Mouse (Mus musculus) kidney, embryonic 15.5 days (tissue): Measurements from ENCODE around the gene Aatk. TPM values are rescaled to one million over a fixed set of nuclear protein-coding genes. Genes with fewer than 3 reads are reported as not detected.

Experiments used
- ATAC-seq: fragments of 200-750 bp; cut with Nextera tagmentation; replicated peaks from 2 replicates; pipeline ENCODE4 v1.8.0; 2017; ENCODE audit warnings: moderate TSS enrichment; ENCODE audit not compliant: low FRiP score
- H3K27ac ChIP-seq: fragments of 300-500 bp; sonication (generic); 2 replicates; pipeline ENCODE4 v1.5.1; 2015; ENCODE audit warnings: mild to moderate bottlenecking, inconsistent platforms
- H3K27me3 ChIP-seq: fragments of 300-500 bp; sonication (generic); 2 replicates; pipeline ENCODE4 v1.6.1; 2015; ENCODE audit warnings: inconsistent platforms
- H3K36me3 ChIP-seq: fragments of 300-500 bp; sonication (generic); 2 replicates; pipeline ENCODE4 v1.6.1; 2015; ENCODE audit warnings: inconsistent platforms
- H3K4me1 ChIP-seq: fragments of 300-500 bp; sonication (generic); 2 replicates; pipeline ENCODE4 v1.6.1; 2015; ENCODE audit warnings: inconsistent platforms
- H3K4me2 ChIP-seq: fragments of 300-500 bp; sonication (generic); 2 replicates; pipeline ENCODE4 v1.6.1; 2015; ENCODE audit warnings: moderate library complexity, mild to moderate bottlenecking, inconsistent platforms
- H3K4me3 ChIP-seq: fragments of 300-500 bp; sonication (generic); replicated peaks from 2 replicates; pipeline ENCODE4 v1.5.1; 2015; ENCODE audit warnings: mild to moderate bottlenecking, inconsistent platforms
- H3K9ac ChIP-seq: fragments of 300-500 bp; sonication (generic); 2 replicates; pipeline ENCODE4 v1.6.1; 2015; ENCODE audit warnings: mild to moderate bottlenecking, inconsistent platforms
- H3K9me3 ChIP-seq: fragments of 300-500 bp; sonication (generic); replicated peaks from 2 replicates; pipeline ENCODE4 v1.6.1; 2016; ENCODE audit warnings: inconsistent platforms
- WGBS: fragments of 180-500 bp; shearing (Covaris S2); methylation state at CpG from one replicate; pipeline ENCODE4 v1.1.7; 2015; ENCODE audit warnings: mixed read lengths; 5-methylcytosine and 5-hydroxymethylcytosine counted together
- polyA plus RNA-seq: library from polyadenylated mRNA; unstranded; fragments of >200 nt; fragmentation: Nextera tagmentation; extraction: Ambion mirVana; gene quantifications from 2 replicates; pipeline ENCODE4 v1.2.1, GENCODE M21; 2015

Gene Aatk
- polyA plus RNA-seq, 1 experiment from 2014 or later = 3.2 TPM

DNA sequence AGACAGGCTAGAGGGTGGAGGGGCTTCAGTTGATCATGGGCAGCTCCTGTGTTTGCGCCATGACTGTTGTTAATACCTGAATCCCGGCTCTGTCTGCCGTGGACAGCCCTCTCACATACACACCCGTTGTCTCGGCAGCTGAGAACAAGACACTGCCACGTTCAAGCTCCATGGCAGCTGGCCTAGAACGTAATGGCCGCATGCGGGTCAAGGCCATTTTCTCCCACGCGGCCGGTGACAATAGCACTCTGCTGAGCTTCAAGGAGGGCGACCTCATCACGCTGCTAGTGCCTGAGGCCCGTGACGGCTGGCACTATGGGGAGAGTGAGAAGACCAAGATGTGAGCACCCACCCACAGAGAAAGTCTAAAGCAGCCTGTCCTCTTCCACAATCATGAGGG lies 49.6 kb downstream of the Aatk start:
- no peaks in the 10 kb centered on the region for H3K4me1 ChIP-seq
- ATAC-seq = no peak
- WGBS = 82% methylated on average over 16 of the region's 16 CpGs
- H3K27me3 ChIP-seq = no peaks in the 10 kb centered on the region
- H3K36me3 ChIP-seq = peaks cover 59% of the 10 kb centered on the region
- no peak overlapping the region for H3K27ac ChIP-seq
- H3K9me3 ChIP-seq = no peaks in the 10 kb centered on the region
- no peak overlapping the region for H3K4me3 ChIP-seq
- no peak overlapping the region for H3K4me2 ChIP-seq
- H3K9ac ChIP-seq = no peak overlapping the region

DNA sequence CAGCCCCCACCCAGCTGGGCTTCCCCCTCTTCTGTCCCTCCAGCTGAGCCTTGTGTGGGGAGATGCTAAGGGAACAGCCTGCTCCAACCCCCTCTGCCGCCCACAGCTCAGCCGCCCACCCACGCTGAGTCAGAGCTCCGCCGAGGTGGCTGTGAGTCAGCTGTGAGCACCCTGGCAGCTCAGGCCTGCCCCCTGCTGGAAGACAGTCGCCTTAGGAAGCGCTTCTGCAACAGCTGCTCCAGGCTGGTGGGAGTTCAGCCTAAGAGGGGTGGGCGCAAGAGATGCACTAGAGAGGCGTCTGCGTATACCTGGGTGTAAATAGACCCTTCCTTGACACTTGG lies 55.7 kb downstream of the Aatk start:
- H3K4me3 ChIP-seq = no peak overlapping the region
- H3K4me1 ChIP-seq = peaks cover 35% of the 10 kb centered on the region
- H3K27ac ChIP-seq = 0 out of 2 replicates have a peak overlapping the region, but pooled peaks have one; percentile 57
- peak overlapping the region; percentile 38 for H3K4me2 ChIP-seq
- H3K9me3 ChIP-seq = no peaks in the 10 kb centered on the region
- peaks cover 34% of the 10 kb centered on the region for H3K36me3 ChIP-seq
- H3K27me3 ChIP-seq = no peaks in the 10 kb centered on the region
- peak; percentile 63 for ATAC-seq
- no peak overlapping the region for H3K9ac ChIP-seq
- 12% methylated on average over 10 of the region's 10 CpGs for WGBS

DNA sequence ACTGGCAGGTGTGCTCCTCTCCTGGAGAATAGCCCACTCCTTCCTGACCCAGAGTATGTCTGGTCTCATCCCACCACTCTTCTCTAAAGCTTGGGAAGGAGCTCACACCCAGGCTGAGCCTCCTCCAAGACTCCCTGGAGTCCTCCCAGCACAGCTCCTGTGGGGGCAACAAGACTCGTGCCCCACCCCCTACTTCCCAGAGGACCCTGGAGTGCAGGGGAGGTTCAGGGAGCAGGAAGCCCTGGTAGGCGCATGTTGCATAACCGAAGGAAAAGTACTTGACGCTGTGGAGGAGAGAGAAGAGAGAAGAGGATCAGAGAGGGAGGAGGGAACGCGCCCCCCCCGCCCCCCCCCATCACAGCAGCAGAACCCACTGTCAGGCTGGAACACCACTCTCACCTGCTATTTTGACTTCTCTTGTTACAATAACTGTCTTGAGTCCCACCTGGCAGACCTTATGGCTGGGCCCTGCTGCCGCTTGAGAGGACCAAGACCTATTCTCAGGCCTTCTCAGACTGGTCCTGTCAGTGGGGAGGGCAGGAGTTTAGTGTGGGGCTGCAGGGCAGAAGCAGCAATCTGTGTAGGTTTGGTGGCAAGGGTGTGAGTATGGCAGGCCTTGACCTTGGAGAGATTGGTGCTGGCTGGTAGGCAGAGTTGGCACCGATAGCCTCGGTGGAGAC lies 56.2 kb downstream of the Aatk start:
- Histone ChIP-seq H3K27ac (0 out of 2 replicates have a peak overlapping the region, but pooled peaks have one; percentile 57), H3K27me3 (no peaks in the 10 kb centered on the region), H3K4me2 (peak overlapping the region; percentile 38), H3K9ac (no peak overlapping the region), H3K9me3 (no peaks in the 10 kb centered on the region), H3K36me3 (peaks cover 34% of the 10 kb centered on the region), H3K4me1 (peaks cover 35% of the 10 kb centered on the region), H3K4me3 (no peak overlapping the region)
- peak; percentile 7; the same call in 1 of the 2 replicates for ATAC-seq
- 44% methylated on average over 10 of the region's 10 CpGs for WGBS

DNA sequence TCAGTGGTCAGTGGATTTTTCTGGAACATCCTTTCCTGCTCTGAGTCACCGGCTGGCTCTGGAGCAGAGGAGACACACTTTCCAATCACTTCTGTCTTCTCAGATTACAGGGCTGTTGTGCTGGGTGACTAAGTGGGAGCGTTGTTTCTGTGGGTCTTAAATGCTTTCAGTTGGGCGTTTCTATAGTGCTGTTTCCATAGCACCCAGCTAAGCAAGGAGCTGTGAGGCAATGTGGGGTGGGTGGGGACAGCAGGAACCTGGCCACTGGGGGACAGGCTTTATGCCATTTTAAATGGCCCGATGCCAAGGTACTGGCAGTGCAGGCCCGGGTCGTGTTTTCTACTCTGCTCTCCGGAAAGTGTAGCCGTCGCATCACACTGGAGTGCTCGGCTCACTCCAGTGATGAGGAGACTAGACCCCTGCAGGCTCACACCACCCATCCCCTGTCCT lies 57.8 kb downstream of the Aatk start:
- Histone ChIP-seq H3K4me1 (peaks cover 35% of the 10 kb centered on the region), H3K27ac (peak overlapping the region; percentile 80), H3K9ac (no peak overlapping the region), H3K27me3 (no peaks in the 10 kb centered on the region), H3K4me3 (no peak overlapping the region), H3K36me3 (peaks cover 23% of the 10 kb centered on the region), H3K4me2 (peak overlapping the region; percentile 10; the same call in 1 of the 2 replicates), H3K9me3 (no peaks in the 10 kb centered on the region)
- 21% methylated on average over 10 of the region's 10 CpGs for WGBS
- ATAC-seq = peak; percentile 77

GRCm38 (mm10) chr11:119988391-119988790 lies 58.6 kb downstream of the Aatk start:
- no peak overlapping the region for H3K9ac ChIP-seq

DNA sequence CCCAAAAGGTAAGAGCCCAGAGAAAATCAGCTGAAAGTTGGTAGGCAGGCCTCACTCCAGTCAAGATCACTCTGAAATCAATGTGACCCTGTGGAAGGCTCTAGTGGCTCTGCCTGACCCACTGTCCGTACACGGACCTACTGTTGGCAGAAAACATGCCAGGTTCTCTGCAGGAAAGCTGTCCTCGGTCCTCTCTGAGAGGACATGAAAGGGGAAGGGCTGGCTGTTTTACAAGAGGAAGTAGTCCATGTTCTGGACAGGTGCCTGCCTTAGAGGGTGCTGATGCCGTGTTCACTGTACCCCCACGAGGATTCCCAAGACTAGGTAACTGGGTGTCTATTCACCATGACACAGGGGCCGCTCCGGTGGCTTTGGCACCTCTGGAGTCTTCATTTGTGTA lies 59.1 kb downstream of the Aatk start:
- no peak overlapping the region for H3K4me3 ChIP-seq
- H3K4me2 ChIP-seq = no peak overlapping the region
- H3K27me3 ChIP-seq = no peaks in the 10 kb centered on the region
- no peak overlapping the region for H3K27ac ChIP-seq
- WGBS = 85% methylated on average over 7 of the region's 7 CpGs
- H3K36me3 ChIP-seq = peaks cover 23% of the 10 kb centered on the region
- no peaks in the 10 kb centered on the region for H3K9me3 ChIP-seq
- ATAC-seq = no peak
- H3K9ac ChIP-seq = no peak overlapping the region
- H3K4me1 ChIP-seq = peaks cover 35% of the 10 kb centered on the region

More at GRCm38 (mm10) chr11:119988391-119988790, 58.6 kb downstream of the Aatk start:
- WGBS = 92% methylated on average over 7 of the region's 7 CpGs
- H3K4me1 ChIP-seq = peaks cover 35% of the 10 kb centered on the region
- H3K27me3 ChIP-seq = no peaks in the 10 kb centered on the region
- peaks cover 23% of the 10 kb centered on the region for H3K36me3 ChIP-seq
- H3K4me3 ChIP-seq = no peak overlapping the region
- H3K9me3 ChIP-seq = no peaks in the 10 kb centered on the region
- ATAC-seq = no peak
- H3K27ac ChIP-seq = peak overlapping the region; percentile 80
- no peak overlapping the region for H3K4me2 ChIP-seq

DNA sequence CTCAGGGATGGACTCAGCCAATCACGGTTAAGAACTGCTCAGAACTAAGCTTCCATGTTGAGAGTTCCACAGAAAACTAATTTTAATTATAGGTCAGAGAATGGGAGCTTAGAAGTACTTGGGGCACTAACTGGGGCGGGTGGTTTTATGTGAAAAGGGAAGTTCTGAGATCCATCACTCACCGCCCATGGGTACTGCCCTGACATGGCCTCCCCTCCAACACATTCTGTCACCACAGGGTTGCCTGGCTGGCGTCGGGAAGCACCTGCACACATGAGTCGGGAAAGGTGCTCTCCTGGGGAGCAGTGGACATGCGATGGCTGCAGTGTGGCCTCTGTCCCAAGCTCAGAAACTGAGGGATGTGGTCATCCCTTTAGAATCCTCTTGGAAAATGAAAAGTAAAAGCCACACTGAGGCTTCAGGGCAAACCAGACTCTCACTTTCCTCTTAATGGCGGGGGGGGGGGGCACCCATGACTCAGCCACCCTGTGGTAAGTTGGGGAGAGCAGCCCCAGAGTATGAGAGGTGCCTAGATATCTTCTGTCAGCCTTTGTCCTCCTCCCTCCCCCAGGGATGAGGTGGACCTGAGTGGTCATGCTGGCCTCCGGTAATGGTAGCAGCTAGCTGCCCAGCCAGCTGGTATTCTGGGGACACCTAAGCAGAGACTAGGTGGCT lies 60.1 kb downstream of the Aatk start:
- H3K4me2 ChIP-seq = no peak overlapping the region
- no peak overlapping the region for H3K27ac ChIP-seq
- H3K4me1 ChIP-seq = peaks cover 35% of the 10 kb centered on the region
- H3K36me3 ChIP-seq = peaks cover 28% of the 10 kb centered on the region
- WGBS = 85% methylated on average over 9 of the region's 9 CpGs
- no peak overlapping the region for H3K4me3 ChIP-seq
- no peak for ATAC-seq
- H3K27me3 ChIP-seq = no peaks in the 10 kb centered on the region
- H3K9me3 ChIP-seq = no peaks in the 10 kb centered on the region
- no peak overlapping the region for H3K9ac ChIP-seq

DNA sequence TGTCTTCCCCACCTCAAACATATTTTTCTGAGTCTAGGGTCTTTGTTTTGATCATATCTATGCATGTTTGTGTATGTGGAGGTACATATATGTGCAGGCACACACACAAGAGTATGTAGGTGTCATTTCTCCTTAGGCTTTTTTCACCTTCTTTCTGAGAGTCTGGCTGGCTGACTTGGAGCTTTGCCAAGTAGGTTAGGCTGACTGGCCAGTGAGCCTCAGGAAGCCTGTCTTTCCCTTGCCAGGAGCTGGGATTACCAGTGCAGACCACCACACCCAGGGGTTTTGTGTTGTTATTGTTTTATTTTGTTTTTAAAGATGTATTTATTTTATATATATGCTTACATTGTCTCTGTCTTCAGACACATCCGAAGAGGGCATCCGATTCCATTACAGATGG lies 63.8 kb downstream of the Aatk start:
- WGBS = 95% methylated on average over 2 of the region's 2 CpGs
- Histone ChIP-seq H3K4me2 (no peak overlapping the region), H3K4me3 (no peak overlapping the region), H3K9ac (no peak overlapping the region), H3K9me3 (no peaks in the 10 kb centered on the region), H3K27me3 (no peaks in the 10 kb centered on the region), H3K36me3 (peaks cover 35% of the 10 kb centered on the region), H3K27ac (no peak overlapping the region), H3K4me1 (peaks cover 6% of the 10 kb centered on the region)
- no peak for ATAC-seq

GRCm38 (mm10) chr11:119982236-119982635 lies 64.7 kb downstream of the Aatk start:
- WGBS = 95% methylated on average over 3 of the region's 3 CpGs
- no peaks in the 10 kb centered on the region for H3K27me3 ChIP-seq

GRCm38 (mm10) chr11:119981769-119982168 lies 65.2 kb downstream of the Aatk start:
- Histone ChIP-seq H3K4me1 (0 out of 2 replicates have a peak, but pooled peaks cover 4% of the 10 kb centered on the region), H3K4me2 (no peak overlapping the region), H3K9ac (no peak overlapping the region), H3K9me3 (no peaks in the 10 kb centered on the region), H3K27me3 (no peaks in the 10 kb centered on the region), H3K27ac (no peak overlapping the region), H3K4me3 (no peak overlapping the region), H3K36me3 (peaks cover 35% of the 10 kb centered on the region)
- ATAC-seq = no peak
- 82% methylated on average over 3 of the region's 3 CpGs for WGBS

More at GRCm38 (mm10) chr11:119982236-119982635, 64.7 kb downstream of the Aatk start:
- H3K4me2 ChIP-seq = no peak overlapping the region
- no peak overlapping the region for H3K9ac ChIP-seq
- no peaks in the 10 kb centered on the region for H3K9me3 ChIP-seq
- H3K4me1 ChIP-seq = 0 out of 2 replicates have a peak, but pooled peaks cover 4% of the 10 kb centered on the region
- no peak for ATAC-seq
- peaks cover 35% of the 10 kb centered on the region for H3K36me3 ChIP-seq
- no peak overlapping the region for H3K27ac ChIP-seq
- no peak overlapping the region for H3K4me3 ChIP-seq

DNA sequence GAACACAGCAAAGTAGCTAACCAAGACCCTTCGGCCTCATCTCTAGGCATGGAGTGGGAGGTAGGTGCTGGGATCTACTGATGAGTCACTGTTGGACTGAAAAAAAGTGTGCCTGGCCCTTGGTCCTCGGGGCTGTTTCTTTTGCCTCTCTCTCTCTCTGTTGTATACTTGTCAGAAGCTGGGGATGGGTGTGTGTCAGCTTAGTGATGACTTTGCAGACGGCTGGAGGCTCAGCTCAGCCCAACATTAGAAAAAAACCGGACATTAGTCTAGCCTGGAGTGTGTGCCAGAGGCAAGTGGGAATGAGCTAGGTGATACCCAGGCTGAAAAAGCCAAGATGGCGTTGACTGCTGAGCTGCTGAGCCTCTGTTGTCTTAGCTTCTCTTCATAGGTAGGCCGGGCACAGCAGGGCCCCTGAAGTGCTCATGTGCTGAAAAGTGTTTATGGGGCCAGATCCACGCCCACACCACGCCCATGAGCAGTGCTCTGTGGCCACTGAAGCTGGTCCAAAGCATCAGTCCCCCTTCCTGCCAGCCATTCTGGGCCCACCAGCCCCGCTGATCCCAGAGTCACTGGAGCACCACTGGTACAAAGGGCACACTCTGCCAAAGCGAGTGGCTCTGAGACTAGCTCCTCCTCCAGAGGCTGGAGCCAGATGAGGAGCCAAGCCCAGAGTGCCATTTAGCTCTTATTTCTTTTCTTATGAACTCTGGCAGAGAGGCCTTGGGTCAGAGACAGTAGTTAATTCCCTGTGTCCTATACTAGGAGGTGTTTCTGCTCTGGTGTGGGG lies 67.2 kb downstream of the Aatk start:
- Histone ChIP-seq H3K4me1 (peaks cover 13% of the 10 kb centered on the region; the same call in 1 of the 2 replicates), H3K4me3 (no peak overlapping the region), H3K27me3 (no peaks in the 10 kb centered on the region), H3K4me2 (no peak overlapping the region), H3K27ac (no peak overlapping the region), H3K36me3 (peaks cover 27% of the 10 kb centered on the region), H3K9ac (no peak overlapping the region), H3K9me3 (no peaks in the 10 kb centered on the region)
- WGBS = 75% methylated on average over 10 of the region's 10 CpGs
- ATAC-seq = no peak

- Histone ChIP-seq H3K4me2 (no peak overlapping the region), H3K4me1 (peaks cover 13% of the 10 kb centered on the region; the same call in 1 of the 2 replicates), H3K4me3 (no peak overlapping the region), H3K27me3 (no peaks in the 10 kb centered on the region), H3K9me3 (no peaks in the 10 kb centered on the region), H3K27ac (no peak overlapping the region), H3K36me3 (peaks cover 23% of the 10 kb centered on the region; the same call in 1 of the 2 replicates), H3K9ac (no peak overlapping the region)
- WGBS = 88% methylated on average over 4 of the region's 4 CpGs
- no peak for ATAC-seq
Observed at GRCm38 (mm10) chr11:119978701-119979100, 68.3 kb downstream of the Aatk start.
